Comparison of ENCODE assay signal across 27 mouse cellular contexts in genomic region chr3:71562901-71563300, GRCm38 (mm10).
DNase-seq lines count a peak whose midpoint lies in the region; ATAC-seq lines count a peak whose summit lies in the region.
"Had no signal": no experiment of that assay in that cellular context is flagged by ENCODE, and none has a peak within 500 bp of the region (broad histone marks: within the 10 kb centered on the region; RNA-seq: fewer than 3 reads in every experiment).

No protein-coding gene starts in this region.

- no peaks in the 10 kb centered on the region for H3K9me3 ChIP-seq in forebrain, embryonic 13.5 days (replicated peaks)
- no peaks in the 10 kb centered on the region for H3K9me3 ChIP-seq in forebrain, embryonic 12.5 days
- H3K9me3 ChIP-seq in forebrain, embryonic 16.5 days (ENCODE audit: control insufficient read depth, low read length), result no peaks in the 10 kb centered on the region
- no peaks in the 10 kb centered on the region for H3K9me3 ChIP-seq in forebrain, embryonic 10.5 days
- H3K9me3 ChIP-seq: embryonic facial prominence, embryonic 10.5 days; embryonic facial prominence, embryonic 13.5 days; G1E; hindbrain, embryonic 12.5 days; hindbrain, embryonic 15.5 days had no signal

- ATAC-seq in forebrain, embryonic 13.5 days, result peak; percentile 27; the same call in 1 of the 2 replicates
- no peak for ATAC-seq in forebrain, embryonic 12.5 days (ENCODE audit: low FRiP score)
- ATAC-seq in forebrain, embryonic 16.5 days, result peak; percentile 72
- ATAC-seq: intestine, postnatal 0 days; Patski had no signal

- H3K27me3 ChIP-seq in forebrain, embryonic 13.5 days, result no peaks in the 10 kb centered on the region
- H3K27me3 ChIP-seq in forebrain, embryonic 12.5 days, result no peaks in the 10 kb centered on the region
- no peaks in the 10 kb centered on the region for H3K27me3 ChIP-seq in forebrain, embryonic 16.5 days (replicated peaks; ENCODE audit: control insufficient read depth, insufficient read depth, low read length)
- no peaks in the 10 kb centered on the region for H3K27me3 ChIP-seq in forebrain, embryonic 10.5 days (ENCODE audit: poor library complexity, severe bottlenecking)
- H3K27me3 ChIP-seq: CH12.LX; embryonic facial prominence, embryonic 13.5 days; hindbrain, embryonic 12.5 days; hindbrain, embryonic 15.5 days; Patski had no signal

- no peak overlapping the region for H3K27ac ChIP-seq in forebrain, embryonic 13.5 days
- no peak overlapping the region for H3K27ac ChIP-seq in forebrain, embryonic 12.5 days
- H3K27ac ChIP-seq in forebrain, embryonic 16.5 days (ENCODE audit: low read length), result no peak overlapping the region
- H3K27ac ChIP-seq in forebrain, embryonic 10.5 days, result no peak overlapping the region
- H3K27ac ChIP-seq: embryonic facial prominence, embryonic 10.5 days; embryonic facial prominence, embryonic 13.5 days; gastrocnemius, adult 2 months; hindbrain, embryonic 12.5 days; hindbrain, embryonic 15.5 days had no signal

- no peak for DNase-seq in forebrain, embryonic 10.5 days (ENCODE audit: extremely low spot score, low spot score)
- peak; percentile 10 for DNase-seq in brain, adult 2 months (ENCODE audit: low read depth, low spot score)
- DNase-seq in telencephalon, adult 2 months (ENCODE audit: low read depth, low spot score), result peak; percentile 4
- DNase-seq in embryo, embryonic 10 days (ENCODE audit: low spot score), result no peak
- DNase-seq: adrenal gland, adult 2 months; adrenal gland, postnatal 14 days; cerebellum, adult 11 months; cerebellum, adult 2 months; cerebellum, adult 9-11 months; cerebellum, postnatal 25 days; embryo, embryonic 11 days; gastrocnemius, adult 2 months; gastrocnemius, postnatal 14 days; heart, adult 11 months had no signal

- no peaks in the 10 kb centered on the region for H3K36me3 ChIP-seq in forebrain, embryonic 13.5 days (ENCODE audit: poor library complexity, severe bottlenecking)
- no peaks in the 10 kb centered on the region for H3K36me3 ChIP-seq in forebrain, embryonic 12.5 days (replicated peaks)
- H3K36me3 ChIP-seq in forebrain, embryonic 16.5 days (ENCODE audit: control insufficient read depth, insufficient read depth), result no peaks in the 10 kb centered on the region
- no peaks in the 10 kb centered on the region for H3K36me3 ChIP-seq in forebrain, embryonic 10.5 days (replicated peaks)
- H3K36me3 ChIP-seq: embryonic facial prominence, embryonic 10.5 days; embryonic facial prominence, embryonic 13.5 days; G1E; hindbrain, embryonic 12.5 days; hindbrain, embryonic 15.5 days had no signal

- no peak overlapping the region for H3K4me2 ChIP-seq in forebrain, embryonic 13.5 days
- no peak overlapping the region for H3K4me2 ChIP-seq in forebrain, embryonic 12.5 days
- H3K4me2 ChIP-seq in forebrain, embryonic 16.5 days (ENCODE audit: low read length), result no peak overlapping the region
- H3K4me2 ChIP-seq: embryonic facial prominence, embryonic 13.5 days; heart, embryonic 11.5 days; hindbrain, embryonic 12.5 days; hindbrain, embryonic 15.5 days had no signal

- no peak overlapping the region for H3K9ac ChIP-seq in forebrain, embryonic 13.5 days
- H3K9ac ChIP-seq in forebrain, embryonic 12.5 days, result no peak overlapping the region
- H3K9ac ChIP-seq in forebrain, embryonic 16.5 days (replicated peaks; ENCODE audit: low read depth, low read length), result no peak overlapping the region
- H3K9ac ChIP-seq: embryonic facial prominence, embryonic 13.5 days; hindbrain, embryonic 12.5 days; hindbrain, embryonic 15.5 days had no signal

- 44% methylated on average over 1 of the region's 1 CpGs for WGBS in forebrain, embryonic 13.5 days
- 51% methylated on average over 1 of the region's 1 CpGs for WGBS in forebrain, embryonic 12.5 days
- WGBS in forebrain, embryonic 16.5 days, result 45% methylated on average over 1 of the region's 1 CpGs
- 53% methylated on average over 1 of the region's 1 CpGs for WGBS in forebrain, embryonic 10.5 days

- no peak overlapping the region for H3K4me3 ChIP-seq in forebrain, embryonic 13.5 days
- H3K4me3 ChIP-seq in forebrain, embryonic 12.5 days (replicated peaks), result no peak overlapping the region
- no peak overlapping the region for H3K4me3 ChIP-seq in forebrain, embryonic 16.5 days (replicated peaks; ENCODE audit: low read length)
- H3K4me3 ChIP-seq in forebrain, embryonic 10.5 days, result no peak overlapping the region
- H3K4me3 ChIP-seq: embryonic facial prominence, embryonic 10.5 days; embryonic facial prominence, embryonic 13.5 days; erythroblast, embryonic 14.5 days; gastrocnemius, adult 2 months; hindbrain, embryonic 12.5 days; hindbrain, embryonic 15.5 days had no signal

- no peaks in the 10 kb centered on the region for H3K4me1 ChIP-seq in forebrain, embryonic 13.5 days
- H3K4me1 ChIP-seq in forebrain, embryonic 12.5 days, result no peaks in the 10 kb centered on the region
- H3K4me1 ChIP-seq in forebrain, embryonic 16.5 days (replicated peaks; ENCODE audit: control insufficient read depth, insufficient read depth, low read length), result no peaks in the 10 kb centered on the region
- no peaks in the 10 kb centered on the region for H3K4me1 ChIP-seq in forebrain, embryonic 10.5 days
- H3K4me1 ChIP-seq: embryonic facial prominence, embryonic 10.5 days; embryonic facial prominence, embryonic 13.5 days; hindbrain, embryonic 12.5 days; hindbrain, embryonic 15.5 days had no signal

Comparison
In these comparisons a context has a peak if more than half of its experiments do, and no peak if none do; other contexts are left out.
1. DNase-seq: peak in brain, adult 2 months (single experiment) and telencephalon, adult 2 months (single experiment); none in forebrain, embryonic 10.5 days (single experiment) and embryo, embryonic 10 days (single experiment).